ENCODE assay signal across 25 mouse cellular contexts in genomic region chr13:101721901-101722595, GRCm38 (mm10). TPM values are rescaled to one million over a fixed set of nuclear protein-coding genes. Genes with fewer than 3 reads are reported as not detected.
DNase-seq lines count a peak whose midpoint lies in the region; ATAC-seq and TF ChIP-seq lines count a peak whose summit lies in the region.
"Had no signal": no experiment of that assay in that cellular context is flagged by ENCODE, and none has a peak within 500 bp of the region (broad histone marks: within the 10 kb centered on the region; RNA-seq: fewer than 3 reads in every experiment).

No protein-coding gene starts in this region.

- no peak for TF ChIP-seq EP300 in lung, postnatal 0 days (IDR thresholded peaks at IDR 0.05)

- H3K36me3 ChIP-seq in heart, embryonic 12.5 days: 0 out of 2 replicates have a peak, but pooled peaks cover 2% of the 10 kb centered on the region
- H3K36me3 ChIP-seq in lung, postnatal 0 days (ENCODE audit: insufficient read depth, low read length): no peaks in the 10 kb centered on the region
- H3K36me3 ChIP-seq in myocyte (ENCODE audit: control insufficient read depth, insufficient read depth): no peaks in the 10 kb centered on the region
- H3K36me3 ChIP-seq: embryonic facial prominence, embryonic 10.5 days; heart, embryonic 13.5 days; midbrain, embryonic 15.5 days; neural tube, embryonic 13.5 days had no signal

- H3K79me2 ChIP-seq in myocyte (ENCODE audit: control insufficient read depth, insufficient read depth): peaks cover 65% of the 10 kb centered on the region

- no peak overlapping the region for H3ac ChIP-seq in myocyte (ENCODE audit: control insufficient read depth, insufficient read length)

- no peak for TF ChIP-seq POLR2A in myocyte (IDR thresholded peaks at IDR 0.05; ENCODE audit: insufficient read length, low read depth)

- WGBS in heart, embryonic 12.5 days: 87% methylated on average over 9 of the region's 9 CpGs
- WGBS in lung, postnatal 0 days: 72% methylated on average over 9 of the region's 9 CpGs

- H3K9me3 ChIP-seq in heart, embryonic 12.5 days (replicated peaks): no peaks in the 10 kb centered on the region
- H3K9me3 ChIP-seq in lung, postnatal 0 days (ENCODE audit: low read length): no peaks in the 10 kb centered on the region
- H3K9me3 ChIP-seq: embryonic facial prominence, embryonic 10.5 days; heart, embryonic 13.5 days; midbrain, embryonic 15.5 days; neural tube, embryonic 13.5 days had no signal

- no peaks in the 10 kb centered on the region for H3K27me3 ChIP-seq in heart, embryonic 12.5 days (replicated peaks)
- H3K27me3 ChIP-seq in lung, postnatal 0 days (replicated peaks; ENCODE audit: insufficient read depth, low read length): no peaks in the 10 kb centered on the region
- no peaks in the 10 kb centered on the region for H3K27me3 ChIP-seq in myocyte (ENCODE audit: control insufficient read depth, insufficient read depth, insufficient read length)
- H3K27me3 ChIP-seq: heart, embryonic 13.5 days; midbrain, embryonic 15.5 days; neural tube, embryonic 13.5 days had no signal

- DNase-seq in adrenal gland, adult 2 months: peak; percentile 47
- DNase-seq in adrenal gland, adult 18-20 months (ENCODE audit: low spot score in 2 of 2): no peak
- DNase-seq in heart, adult 11 months: peak; percentile 90
- no peak for DNase-seq in lung, postnatal 0 days (ENCODE audit: low spot score)
- DNase-seq in lung, postnatal 36 days: no peak
- DNase-seq: forebrain, postnatal 0 days; heart, postnatal 36 days; kidney, adult 18-20 months; left cerebral cortex, postnatal 4 days; liver; liver, postnatal 0 days; right cerebral cortex, postnatal 25 days; spleen, adult 18-20 months; thymus, postnatal 25 days had no signal

- ATAC-seq in heart, embryonic 12.5 days (ENCODE audit: insufficient number of reproducible peaks, low FRiP score): no peak
- ATAC-seq in lung, postnatal 0 days: no peak
- no peak for ATAC-seq in erythroid progenitor cell, adult 5-6 weeks (replicated peaks; ENCODE audit: low FRiP score, poor library complexity, severe bottlenecking)
- ATAC-seq: forebrain, postnatal 0 days; inflammation-experienced regulatory T-cells, adult 6 months; liver, postnatal 0 days; midbrain, embryonic 15.5 days had no signal

- no peak overlapping the region for H3K4me2 ChIP-seq in heart, embryonic 12.5 days
- no peak overlapping the region for H3K4me2 ChIP-seq in lung, postnatal 0 days (replicated peaks; ENCODE audit: low read depth, low read length)
- peak overlapping the region; percentile 32 for H3K4me2 ChIP-seq in myocyte (ENCODE audit: low read depth)
- H3K4me2 ChIP-seq: heart, embryonic 13.5 days; hindbrain, embryonic 14.5 days; midbrain, embryonic 15.5 days; neural tube, embryonic 13.5 days had no signal

- no peak overlapping the region for H3K9ac ChIP-seq in heart, embryonic 12.5 days
- H3K9ac ChIP-seq in lung, postnatal 0 days (replicated peaks; ENCODE audit: low read depth): no peak overlapping the region
- H3K9ac ChIP-seq: forebrain, postnatal 0 days; heart, embryonic 13.5 days; hindbrain, embryonic 14.5 days; liver, postnatal 0 days; midbrain, embryonic 15.5 days; neural tube, embryonic 13.5 days had no signal

- no peak overlapping the region for H3K4me3 ChIP-seq in heart, embryonic 12.5 days
- H3K4me3 ChIP-seq in lung, postnatal 0 days (ENCODE audit: low read depth, low read length): no peak overlapping the region
- no peak overlapping the region for H3K4me3 ChIP-seq in myocyte
- H3K4me3 ChIP-seq: embryonic facial prominence, embryonic 10.5 days; heart, embryonic 13.5 days; midbrain, embryonic 15.5 days; neural tube, embryonic 13.5 days had no signal

- peaks cover 30% of the 10 kb centered on the region; the same call in 1 of the 2 replicates for H3K4me1 ChIP-seq in heart, embryonic 12.5 days (replicated peaks)
- H3K4me1 ChIP-seq in lung, postnatal 0 days (ENCODE audit: insufficient read depth, low read depth, low read length): peaks cover 11% of the 10 kb centered on the region; the same call in 1 of the 2 replicates

- no peak overlapping the region for H3K27ac ChIP-seq in heart, embryonic 12.5 days (ENCODE audit: poor library complexity, severe bottlenecking)
- H3K27ac ChIP-seq in lung, postnatal 0 days (ENCODE audit: low read length): peak overlapping the region; percentile 57
- H3K27ac ChIP-seq: embryonic facial prominence, embryonic 10.5 days; heart, embryonic 13.5 days; hindbrain, embryonic 14.5 days; kidney, postnatal 0 days; macrophage; midbrain, embryonic 15.5 days; neural tube, embryonic 13.5 days had no signal

- no peak for TF ChIP-seq CTCF in lung, postnatal 0 days (IDR thresholded peaks at IDR 0.05)

TF ChIP-seq in myocyte, 11 proteins besides CTCF, POLR2A, EP300 and RAD21:
- TF ChIP-seq TCF12 (IDR thresholded peaks at IDR 0.05; ENCODE audit: insufficient read depth, poor library complexity, severe bottlenecking) (no peak), CEBPB (IDR thresholded peaks at IDR 0.05; ENCODE audit: insufficient read depth, poor library complexity, severe bottlenecking) (no peak), E2F4 (IDR thresholded peaks at IDR 0.05; ENCODE audit: insufficient read depth) (no peak)

RNA-seq across cellular contexts. Expression of gene Pik3r1, which starts 46.0 kb away (rescaled TPM):
- total RNA-seq in adrenal gland, adult 2 months (2021): 100 to 1,000 TPM in 1 of 2 experiments, 10 to 100 TPM in 1; 71.0 to 125 TPM
- polyA plus RNA-seq in adrenal gland, adult 2 months (2012; rRNA removed): 12.0 and 13.4 TPM in 2 replicates
- total RNA-seq in adrenal gland, adult 18-20 months (2021): 10 to 100 TPM; 58.8 to 93.1 TPM
- polyA plus RNA-seq in heart, embryonic 12.5 days (2016; fragmentation: Nextera tagmentation; extraction: Ambion mirVana): 14.8 and 18.1 TPM in 2 replicates
- 26.3 and 28.1 TPM in 2 replicates for polyA plus RNA-seq in lung, postnatal 0 days (2015; fragmentation: Nextera tagmentation; extraction: Ambion mirVana)
- polyA plus RNA-seq in myocyte (2012; fragmentation: generic; extraction: Trizol): 6.8 TPM
- 119 and 126 TPM in 2 replicates for total RNA-seq in erythroid progenitor cell, adult 5-6 weeks (2015; ENCODE audit: low replicate concordance)
- total RNA-seq in erythroid progenitor cell, adult 5-6 weeks (2017; ENCODE audit: low replicate concordance): 173 and 241 TPM in 2 replicates

Comparison
In these comparisons a context has a peak if more than half of its experiments do, and no peak if none do; other contexts are left out.
1. DNase-seq: peak in adrenal gland, adult 2 months (single experiment) and heart, adult 11 months (single experiment); none in adrenal gland, adult 18-20 months (0 of 2), lung, postnatal 0 days (single experiment) and lung, postnatal 36 days (single experiment).